Mouse (Mus musculus) gastrocnemius, adult 18-20 months (tissue): ENCODE measurements around the gene Shcbp1l. TPM values are rescaled to one million over a fixed set of nuclear protein-coding genes. Genes with fewer than 3 reads are reported as not detected.

Experiments used
- DNase-seq: peaks from one replicate; pipeline ENCODE4 v3.0.0; 2021; ENCODE audit warnings: low spot score
- total RNA-seq, 2 experiments: library from RNA; stranded (reverse); gene quantifications; 2 replicates each; pipeline ENCODE4 v1.2.3; 2021

The Shcbp1l gene
- total RNA-seq, 2 experiments from 2014 or later = not detected

DNA sequence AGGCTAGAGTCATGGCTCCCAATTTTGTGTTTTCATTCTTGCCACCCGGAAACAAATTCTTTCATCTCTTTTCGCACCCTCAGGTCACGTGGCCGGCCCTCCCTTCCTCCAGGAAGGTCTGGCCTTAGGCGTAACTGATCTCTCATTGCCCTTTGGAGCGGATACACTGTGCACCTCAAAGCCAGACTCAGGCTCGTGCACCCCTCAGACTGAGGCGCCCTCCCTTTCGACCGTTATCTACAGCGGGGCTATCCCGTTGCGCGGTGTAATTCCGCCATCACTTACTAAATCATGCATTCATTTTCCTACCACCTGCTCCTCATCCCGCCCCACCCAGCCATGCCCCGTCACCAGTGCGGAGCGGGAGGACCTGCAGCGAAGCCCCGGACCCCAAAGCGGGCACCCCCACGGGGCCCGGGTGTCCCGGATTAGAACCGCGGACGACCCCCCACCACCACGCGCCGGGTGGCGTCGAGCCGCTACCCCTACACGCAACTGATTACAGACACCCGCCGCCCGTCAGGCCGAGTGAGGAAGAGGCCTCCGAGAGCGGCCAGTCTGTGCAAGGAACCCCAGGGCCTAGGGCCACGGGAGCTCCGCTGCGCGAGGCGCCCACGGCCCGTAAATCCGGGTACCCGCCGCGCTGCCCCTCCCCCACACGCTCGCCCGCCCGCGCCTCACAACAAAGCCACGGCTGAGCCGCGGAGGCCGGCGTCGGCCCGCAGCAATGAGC is 62.0 kb downstream of the Shcbp1l start:
- peak; percentile 33 for DNase-seq

DNA sequence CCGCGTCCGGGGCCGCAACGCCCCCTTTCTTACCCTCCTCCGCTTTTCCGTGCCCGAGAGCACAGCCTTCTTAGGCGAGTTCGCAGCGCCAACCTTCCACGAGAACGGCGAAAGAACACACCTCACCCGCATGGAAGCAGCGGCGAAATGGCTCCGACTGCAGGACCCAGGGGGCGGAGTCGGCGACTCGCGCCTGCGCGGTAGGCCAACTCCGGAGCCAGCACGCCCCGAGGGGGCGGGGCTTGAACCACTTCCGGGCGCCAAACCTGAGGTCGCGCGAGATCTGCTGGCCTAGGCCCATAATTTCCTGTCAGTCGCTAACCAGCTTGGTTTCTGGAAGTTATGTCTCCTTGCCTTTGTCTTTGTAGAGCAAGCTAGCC is 62.5 kb downstream of the Shcbp1l start, which contains the start of gene Dhx9:
Gene Dhx9 (minus strand): TSS at position 161 of the 380 bp plus-strand sequence.
- peak; percentile 98 for DNase-seq

DNA sequence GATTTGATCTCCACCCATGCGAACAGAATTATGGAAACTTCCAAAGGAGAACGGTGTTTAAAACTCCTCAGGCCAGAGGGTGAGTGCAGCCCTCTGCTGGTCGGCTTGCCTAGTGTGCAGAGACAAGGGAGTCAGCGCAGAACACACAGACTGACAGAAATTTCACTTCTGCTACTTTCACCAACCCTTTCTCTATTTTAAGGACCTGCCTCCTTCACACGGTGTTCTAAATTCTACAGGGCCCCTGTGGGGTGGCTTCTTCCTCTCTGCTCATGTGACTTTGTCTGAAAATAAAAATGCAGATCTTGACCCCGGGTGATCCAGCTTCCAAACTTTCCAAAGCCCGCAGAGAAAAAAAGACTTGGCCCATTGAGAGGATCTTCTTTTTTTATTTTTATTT is 64.2 kb downstream of the Shcbp1l start:
- peak; percentile 27 for DNase-seq

DNA sequence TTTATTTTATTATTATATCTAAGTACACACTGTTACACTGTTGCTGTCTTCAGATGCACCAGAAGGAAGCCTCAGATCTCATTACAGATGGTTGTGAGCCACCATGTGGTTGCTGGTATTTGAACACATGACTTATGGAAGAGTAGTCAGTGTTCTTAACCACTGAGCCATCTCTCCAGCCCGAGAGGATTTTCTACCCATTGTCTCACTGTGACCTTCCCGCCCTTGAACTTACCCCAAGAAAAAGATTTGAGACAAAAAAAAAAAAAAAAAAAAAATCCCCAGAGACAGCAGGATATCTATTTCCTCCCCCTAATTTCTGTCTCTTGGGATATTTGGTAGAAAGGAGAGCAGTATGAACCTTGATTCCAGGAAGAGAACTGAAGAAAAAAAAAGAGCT is 64.6 kb downstream of the Shcbp1l start:
- DNase-seq = no peak

DNA sequence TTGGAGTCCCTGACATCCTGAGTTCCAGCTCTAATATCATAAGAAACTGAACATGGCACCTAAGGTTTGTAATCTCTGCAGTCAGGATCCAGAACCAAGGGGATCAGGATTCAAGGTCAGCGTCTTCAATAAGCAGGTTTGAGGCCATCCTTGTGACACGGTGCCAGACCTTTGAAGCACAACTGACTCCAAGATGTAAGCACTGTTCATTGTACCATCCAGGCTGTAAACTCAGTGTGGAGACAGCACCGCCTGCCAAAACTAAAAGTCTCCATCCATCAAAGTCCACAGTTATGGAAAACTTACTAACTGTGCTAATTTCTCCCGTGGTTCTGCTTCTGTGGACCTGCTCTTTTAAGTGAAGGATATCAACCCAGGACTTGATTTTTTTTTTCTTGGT is 65.0 kb downstream of the Shcbp1l start:
- no peak for DNase-seq

DNA sequence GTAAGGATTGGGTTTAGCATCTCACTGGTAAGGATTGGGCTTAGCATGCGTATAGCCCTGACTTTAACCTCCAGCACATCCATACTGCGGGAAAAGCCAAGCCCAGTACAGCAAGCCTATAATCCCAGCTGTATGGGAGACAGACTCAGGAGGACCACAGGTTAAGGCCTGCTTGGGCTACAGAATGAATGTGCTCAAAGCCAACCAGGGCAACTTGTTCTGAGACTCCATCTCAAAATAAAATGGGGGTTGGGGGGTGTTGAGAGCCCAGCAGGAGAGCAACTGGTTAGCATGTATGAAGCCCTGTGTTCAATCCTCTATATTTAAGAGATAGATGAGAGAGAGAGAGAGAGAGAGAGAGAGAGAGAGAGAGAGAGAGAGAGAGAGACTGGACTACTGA is 66.4 kb downstream of the Shcbp1l start:
- DNase-seq = no peak

DNA sequence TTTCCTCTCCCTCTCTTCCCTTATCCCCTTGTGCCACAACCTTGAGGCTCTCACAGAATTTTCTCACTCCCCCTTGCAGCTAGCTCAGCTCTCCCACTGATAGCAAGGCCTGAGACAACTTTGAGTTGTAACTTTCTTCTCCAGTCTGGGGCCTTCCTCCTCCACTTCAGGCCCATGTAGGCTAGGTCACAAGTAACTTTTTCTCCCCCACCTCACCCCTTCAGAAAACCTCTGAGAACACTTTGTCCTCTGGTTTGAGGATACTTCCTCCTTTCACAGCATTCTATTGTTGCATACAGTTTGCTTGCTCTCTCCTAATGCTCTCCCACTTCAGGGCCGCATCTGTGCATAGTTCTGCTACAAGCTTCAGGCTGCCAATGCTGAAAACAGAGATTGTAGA is 66.9 kb downstream of the Shcbp1l start:
- no peak for DNase-seq

DNA sequence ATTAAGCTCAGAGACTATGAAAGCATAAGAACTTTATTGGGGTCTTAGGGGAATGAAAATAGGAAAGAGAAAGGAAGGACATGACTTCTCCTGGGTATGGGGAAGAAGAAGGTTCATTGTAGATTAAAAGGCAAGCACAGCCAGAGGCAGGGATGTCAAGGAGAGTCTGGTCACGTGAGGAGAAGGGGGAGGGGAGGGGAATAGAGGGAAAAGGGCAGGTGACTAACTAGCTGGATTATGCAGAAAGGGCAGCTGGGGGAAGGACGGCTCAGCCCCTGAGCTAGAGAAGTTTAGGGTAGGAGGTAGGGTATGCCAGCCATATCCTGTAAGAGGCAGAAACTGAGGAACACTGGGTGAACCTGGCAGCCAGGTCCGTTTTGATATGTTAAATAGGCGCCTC is 68.4 kb downstream of the Shcbp1l start:
- DNase-seq = no peak

DNA sequence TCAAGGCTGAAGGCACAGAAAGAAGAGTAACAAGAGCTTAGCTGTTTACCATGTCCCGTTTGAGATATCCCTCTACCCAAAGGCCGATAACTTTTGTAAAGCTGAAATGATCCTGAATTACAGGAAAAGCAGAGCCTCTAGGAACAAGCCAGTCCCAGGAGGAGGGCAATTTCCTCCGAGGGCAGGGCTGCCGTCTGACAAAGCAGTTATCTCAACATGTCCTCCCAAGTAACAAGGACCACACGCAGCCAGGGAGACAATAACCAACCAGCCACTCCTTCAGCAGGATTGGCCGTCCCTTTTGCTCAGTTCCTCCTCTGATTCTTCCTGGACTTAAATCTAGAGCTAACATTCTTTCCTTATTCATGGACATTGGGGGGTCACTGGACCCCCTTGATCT is 69.0 kb downstream of the Shcbp1l start:
- no peak for DNase-seq

DNA sequence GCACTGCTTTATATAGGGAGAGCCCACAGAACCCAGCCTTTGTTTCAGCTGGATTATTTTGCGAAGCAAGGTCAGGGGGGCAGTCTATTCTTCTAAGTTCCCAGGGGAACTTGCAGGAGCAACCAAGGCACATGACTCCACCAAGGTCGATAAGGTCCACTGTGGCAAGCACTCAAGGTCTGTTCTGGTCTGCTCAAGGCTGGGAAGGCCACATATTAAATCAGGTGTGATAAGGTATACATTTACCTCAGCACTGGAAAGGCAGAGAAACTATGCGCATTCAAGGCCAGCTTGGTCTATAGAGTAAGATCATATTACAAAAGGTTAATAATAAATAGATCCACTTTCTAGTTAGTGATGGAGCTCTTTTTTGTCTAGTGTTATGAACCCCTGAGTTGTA is 71.1 kb downstream of the Shcbp1l start:
- DNase-seq = no peak

DNA sequence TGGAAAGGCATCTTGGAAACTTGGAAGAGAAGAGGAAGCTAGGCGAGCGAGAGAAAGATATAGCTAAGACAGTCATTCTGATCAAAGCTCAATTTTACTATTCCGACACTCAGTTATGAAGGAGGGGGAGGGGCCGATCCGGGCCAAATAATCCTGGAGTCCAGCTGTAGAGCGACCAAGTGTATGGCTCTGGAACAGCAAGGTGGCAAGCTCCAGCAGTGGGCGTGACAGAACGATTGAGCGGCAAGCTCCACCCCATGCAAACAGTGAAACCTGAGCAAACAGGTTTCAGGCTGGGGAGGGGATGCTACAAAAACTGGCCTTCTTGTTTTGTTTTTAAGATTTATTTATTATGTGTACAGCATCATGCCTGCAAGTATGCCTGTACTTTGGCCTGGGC is 75.1 kb downstream of the Shcbp1l start:
- DNase-seq = no peak

DNA sequence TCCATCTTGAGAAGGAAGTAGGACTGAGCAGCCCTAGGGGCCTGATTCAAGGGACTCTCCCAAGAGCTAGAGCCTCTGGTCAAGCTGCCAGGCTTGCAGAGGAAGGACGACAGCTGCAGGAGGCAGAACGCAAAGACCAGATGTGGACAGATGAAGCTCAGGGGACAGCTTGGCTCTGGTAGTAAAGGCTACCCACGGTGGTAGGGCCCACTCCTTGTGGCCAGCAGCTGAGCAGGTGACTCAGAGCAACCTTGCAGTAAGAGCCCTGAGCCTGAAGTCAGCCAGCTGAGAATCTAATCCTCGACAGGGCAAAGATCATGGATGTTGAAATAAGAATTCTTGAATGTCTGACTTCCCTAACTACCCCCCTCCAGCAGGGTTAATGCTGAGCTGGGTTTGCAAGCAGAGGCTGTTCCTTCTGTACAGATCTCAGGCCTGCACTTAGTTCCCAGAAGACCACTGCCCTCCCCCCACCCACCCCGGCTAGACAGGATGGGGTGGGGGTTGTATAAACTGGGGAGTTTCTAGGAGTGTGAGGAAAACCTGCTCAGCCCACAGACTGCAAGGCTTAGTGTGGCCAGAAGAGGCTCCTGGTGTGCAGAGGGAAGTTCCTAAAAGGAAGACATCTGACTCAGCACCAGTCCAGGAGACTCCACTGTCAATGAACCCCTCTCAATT is 76.8 kb downstream of the Shcbp1l start:
- DNase-seq = no peak

Other genes with a start within 250 kb of the Shcbp1l start
- gene Lamc2, start 238.7 kb upstream of the Shcbp1l start, total RNA-seq = 1 to 10 TPM; 3.3 to 9.7 TPM
- gene Lamc1, start 92.4 kb upstream of the Shcbp1l start, total RNA-seq = 10 to 100 TPM; 44.8 to 52.1 TPM
- 10 to 100 TPM; 21.4 to 24.4 TPM for gene Dhx9, start 62.5 kb downstream of the Shcbp1l start, total RNA-seq
- 1 to 10 TPM; 2.2 to 2.4 TPM for gene Npl, start 124.9 kb downstream of the Shcbp1l start, total RNA-seq
- not detected for gene Rgs8, start 227.9 kb downstream of the Shcbp1l start, total RNA-seq